ENCODE assay signal across 35 mouse cellular contexts in the genomic region with DNA sequence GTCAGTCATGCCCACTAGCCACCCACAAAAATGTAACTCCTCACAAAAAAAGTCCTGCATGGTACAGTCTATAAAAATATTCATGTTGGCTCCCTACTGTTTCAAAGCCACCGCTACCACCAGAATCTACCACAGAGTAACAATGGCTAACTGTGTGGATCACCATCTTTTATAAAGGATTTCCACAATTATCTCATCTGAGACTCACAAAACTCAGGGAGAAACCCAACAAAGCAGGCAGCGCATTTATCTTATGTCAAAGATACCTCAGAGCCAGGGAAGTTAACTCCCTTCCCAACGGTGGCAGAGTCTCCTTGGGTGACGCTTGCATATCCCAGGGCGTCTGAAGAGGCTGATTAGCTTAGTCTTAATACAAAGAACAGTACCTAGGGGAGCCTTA.
"Had no signal": no experiment of that assay in that cellular context is flagged by ENCODE, and none has a peak within 500 bp of the region (broad histone marks: within the 10 kb centered on the region; RNA-seq: fewer than 3 reads in every experiment).

No protein-coding gene starts in this region.

- H3K4me1 ChIP-seq: heart, embryonic 10.5 days; heart, embryonic 15.5 days; hindbrain, embryonic 10.5 days; hindbrain, embryonic 12.5 days; hindbrain, embryonic 13.5 days; hindbrain, embryonic 15.5 days; intestine, embryonic 15.5 days had no signal

- H3K36me3 ChIP-seq: heart, embryonic 10.5 days; heart, embryonic 12.5 days; heart, embryonic 13.5 days; heart, embryonic 15.5 days; hindbrain, embryonic 10.5 days; hindbrain, embryonic 12.5 days; hindbrain, embryonic 13.5 days; hindbrain, embryonic 15.5 days; intestine, embryonic 15.5 days; kidney, embryonic 15.5 days had no signal

- H3K9ac ChIP-seq: heart, embryonic 12.5 days; heart, embryonic 13.5 days; heart, embryonic 15.5 days; hindbrain, embryonic 12.5 days; hindbrain, embryonic 13.5 days; hindbrain, embryonic 14.5 days; hindbrain, embryonic 15.5 days; intestine, embryonic 15.5 days; kidney, embryonic 15.5 days had no signal

- H3K4me3 ChIP-seq: heart, embryonic 10.5 days; heart, embryonic 12.5 days; heart, embryonic 13.5 days; heart, embryonic 15.5 days; hindbrain, embryonic 10.5 days; hindbrain, embryonic 12.5 days; hindbrain, embryonic 13.5 days; hindbrain, embryonic 15.5 days; intestine, embryonic 15.5 days; kidney, embryonic 15.5 days; layer of hippocampus, adult 2 months; left cerebral cortex, adult 2 months had no signal

- H3K9me3 ChIP-seq: heart, embryonic 10.5 days; heart, embryonic 12.5 days; heart, embryonic 13.5 days; heart, embryonic 15.5 days; hindbrain, embryonic 10.5 days; hindbrain, embryonic 12.5 days; hindbrain, embryonic 13.5 days; hindbrain, embryonic 15.5 days; intestine, embryonic 15.5 days; kidney, embryonic 15.5 days had no signal

- H3K27me3 ChIP-seq: hindbrain, embryonic 12.5 days; hindbrain, embryonic 15.5 days; intestine, embryonic 15.5 days had no signal

- DNase-seq: heart, postnatal 10 days; heart, postnatal 14 days; heart, postnatal 36 days; heart, postnatal 4 days; kidney, adult 11 months; kidney, adult 18-20 months; kidney, adult 2 months; kidney, adult 8-10 months; kidney, adult 9 months; kidney, postnatal 10 days; kidney, postnatal 14 days; kidney, postnatal 25 days; kidney, postnatal 36 days; kidney, postnatal 4 days; layer of hippocampus, adult 9-11 months; layer of hippocampus, postnatal 36 days had no signal

- ATAC-seq: hindbrain, embryonic 16.5 days; hindbrain, postnatal 0 days; inflammation-experienced regulatory T-cells, adult 6 months; intestine, embryonic 15.5 days; intestine, embryonic 16.5 days; intestine, postnatal 0 days had no signal

- H3K4me2 ChIP-seq: heart, embryonic 12.5 days; heart, embryonic 13.5 days; heart, embryonic 15.5 days; hindbrain, embryonic 12.5 days; hindbrain, embryonic 13.5 days; hindbrain, embryonic 14.5 days; hindbrain, embryonic 15.5 days; intestine, embryonic 15.5 days; kidney, embryonic 15.5 days had no signal

- H3K27ac ChIP-seq: heart, embryonic 10.5 days; heart, embryonic 13.5 days; heart, embryonic 15.5 days; hindbrain, embryonic 10.5 days; hindbrain, embryonic 12.5 days; hindbrain, embryonic 13.5 days; hindbrain, embryonic 14.5 days; hindbrain, embryonic 15.5 days; hindbrain, postnatal 0 days; intestine, embryonic 15.5 days; kidney, embryonic 15.5 days; kidney, postnatal 0 days; layer of hippocampus, adult 2 months; left cerebral cortex, adult 2 months had no signal
